Mouse (Mus musculus) CH12.LX (cell line): ENCODE measurements around the gene Scp2.

Experiments used
- CHD2 ChIP-seq: IDR thresholded peaks from 2 replicates; pipeline ENCODE4 v1.6.1; 2011; ENCODE audit warnings: low read length, improper control_type of control experiment
- CTCF ChIP-seq, 2 experiments: IDR thresholded peaks in 1 of 2; conservative IDR thresholded peaks in 1 of 2; 2 replicates each; pipeline ENCODE4 v1.5.1; 2011 to 2012; ENCODE audit warnings: low read depth in 2 of 2, low read length in 2 of 2, improper control_type of control experiment in 1 of 2, inconsistent platforms in 1 of 2, mild to moderate bottlenecking in 1 of 2, moderate library complexity in 1 of 2
- KAT2A ChIP-seq: IDR thresholded peaks from 2 replicates; pipeline ENCODE4 v1.6.1; 2012; ENCODE audit warnings: low read length, improper control_type of control experiment, inconsistent platforms; ENCODE audit not compliant: insufficient replicate concordance
- MAX ChIP-seq: IDR thresholded peaks from 2 replicates; pipeline ENCODE4 v1.6.1; 2011; ENCODE audit warnings: low read length, improper control_type of control experiment
- POLR2A ChIP-seq: IDR thresholded peaks from 2 replicates; pipeline ENCODE4 v1.6.1; 2011; ENCODE audit warnings: low read depth, mild to moderate bottlenecking, improper control_type of control experiment, low read length
- POLR2AphosphoS2 ChIP-seq: IDR thresholded peaks from 2 replicates; pipeline ENCODE4 v1.6.1; 2011; ENCODE audit warnings: low read depth, low read length, improper control_type of control experiment
- USF1 ChIP-seq: IDR thresholded peaks from 2 replicates; pipeline ENCODE4 v1.6.1; 2014; ENCODE audit warnings: low read depth, mild to moderate bottlenecking, inconsistent platforms, low read length, improper control_type of control experiment
- ZMIZ1 ChIP-seq: IDR thresholded peaks from 2 replicates; pipeline ENCODE4 v1.6.1; 2012; ENCODE audit warnings: low read depth, mild to moderate bottlenecking, inconsistent platforms, low read length, improper control_type of control experiment
- ZNF384 ChIP-seq: IDR thresholded peaks from 2 replicates; pipeline ENCODE4 v1.6.1; 2012; ENCODE audit warnings: low read depth, low read length, improper control_type of control experiment, inconsistent platforms

- TF ChIP-seq KAT2A (no peak), USF1 (no peak), POLR2A (no peak), CHD2 (no peak), ZMIZ1 (no peak), POLR2AphosphoS2 (no peak), CTCF (conservative IDR thresholded peaks at IDR 0.05 in 1 of 2, IDR thresholded peaks at IDR 0.05 in 1 of 2; ENCODE audit: low read depth in 2 of 2, low read length in 2 of 2) (no peak), ZNF384 (no peak), MAX (no peak)
Observed at GRCm38 (mm10) chr4:108127516-108127915, 17.3 kb downstream of the Scp2 start.
